Mouse (Mus musculus) cerebellum, adult 8-10 months (tissue): ENCODE measurements around the gene Plk3.

Experiments used
- DNase-seq: peaks from one replicate; pipeline ENCODE4 v3.0.0; 2022

Gene Plk3

GRCm38 (mm10) chr4:117117931-117118330 is 15.8 kb downstream of the Plk3 start:
- no peak for DNase-seq

GRCm38 (mm10) chr4:117115592-117115991 is 18.2 kb downstream of the Plk3 start:
- DNase-seq = no peak

GRCm38 (mm10) chr4:117113237-117113636 is 20.5 kb downstream of the Plk3 start:
- no peak for DNase-seq

- no peak for DNase-seq
Observed at GRCm38 (mm10) chr4:117110985-117111384, 22.8 kb downstream of the Plk3 start.

- no peak for DNase-seq
Observed at GRCm38 (mm10) chr4:117110249-117110648, 23.5 kb downstream of the Plk3 start.

- DNase-seq = no peak
Observed at GRCm38 (mm10) chr4:117109330-117109729, 24.4 kb downstream of the Plk3 start.

GRCm38 (mm10) chr4:117108524-117108849 is 25.3 kb downstream of the Plk3 start:
- DNase-seq = no peak

GRCm38 (mm10) chr4:117107813-117108523 is 25.8 kb downstream of the Plk3 start:
- DNase-seq = no peak

- no peak for DNase-seq
Observed at GRCm38 (mm10) chr4:117105127-117105526, 28.6 kb downstream of the Plk3 start.

- DNase-seq = no peak
Observed at GRCm38 (mm10) chr4:117104672-117105071, 29.1 kb downstream of the Plk3 start.

GRCm38 (mm10) chr4:117101218-117101617 is 32.5 kb downstream of the Plk3 start:
- DNase-seq = no peak

GRCm38 (mm10) chr4:117100036-117100435 is 33.7 kb downstream of the Plk3 start:
- no peak for DNase-seq

- no peak for DNase-seq
Observed at GRCm38 (mm10) chr4:117098764-117099036, 35.1 kb downstream of the Plk3 start.

- DNase-seq = no peak
Observed at GRCm38 (mm10) chr4:117097969-117098763, 35.6 kb downstream of the Plk3 start.

- no peak for DNase-seq
Observed at GRCm38 (mm10) chr4:117096666-117097065, 37.1 kb downstream of the Plk3 start.

- DNase-seq = no peak
Observed at GRCm38 (mm10) chr4:117095551-117096452, 38.0 kb downstream of the Plk3 start, which contains the start of gene Ptch2. Gene Ptch2, plus strand, starts transcription at chr4:117096075.

GRCm38 (mm10) chr4:117094626-117095361 is 39.0 kb downstream of the Plk3 start:
- no peak for DNase-seq

GRCm38 (mm10) chr4:117090586-117090985 is 43.2 kb downstream of the Plk3 start:
- no peak for DNase-seq

GRCm38 (mm10) chr4:117087948-117088640 is 45.7 kb downstream of the Plk3 start:
- no peak for DNase-seq
